Mouse (Mus musculus) liver, embryonic 12.5 days (tissue): Measurements from ENCODE around the gene Bsn. TPM values are rescaled to one million over a fixed set of nuclear protein-coding genes. Genes with fewer than 3 reads are reported as not detected.

Experiments
- ATAC-seq: fragments of 200-750 bp; cut with Nextera tagmentation; 2 replicates; pipeline ENCODE4 v1.8.0; 2017; ENCODE audit warnings: moderate number of reproducible peaks, mild to moderate bottlenecking, moderate library complexity
- H3K27ac ChIP-seq: fragments of 300-500 bp; sonication (generic); 2 replicates; pipeline ENCODE4 v1.5.1; 2016; ENCODE audit warnings: mild to moderate bottlenecking
- H3K27me3 ChIP-seq: fragments of 300-500 bp; sonication (generic); replicated peaks from 2 replicates; pipeline ENCODE4 v1.6.1; 2016; ENCODE audit warnings: mild to moderate bottlenecking, moderate library complexity
- H3K36me3 ChIP-seq: fragments of 300-500 bp; sonication (generic); 2 replicates; pipeline ENCODE4 v1.6.1; 2016; ENCODE audit warnings: mild to moderate bottlenecking, moderate library complexity
- H3K4me1 ChIP-seq: fragments of 300-500 bp; sonication (generic); 2 replicates; pipeline ENCODE4 v1.6.1; 2016
- H3K4me2 ChIP-seq: fragments of 300-500 bp; sonication (generic); 2 replicates; pipeline ENCODE4 v1.6.1; 2016; ENCODE audit warnings: mild to moderate bottlenecking, moderate library complexity
- H3K4me3 ChIP-seq: fragments of 300-500 bp; sonication (generic); 2 replicates; pipeline ENCODE4 v1.5.1; 2016; ENCODE audit warnings: mild to moderate bottlenecking, moderate library complexity
- H3K9ac ChIP-seq: fragments of 300-500 bp; sonication (generic); 2 replicates; pipeline ENCODE4 v1.6.1; 2016; ENCODE audit warnings: mild to moderate bottlenecking, moderate library complexity
- H3K9me3 ChIP-seq: fragments of 300-500 bp; sonication (generic); replicated peaks from 2 replicates; pipeline ENCODE4 v1.6.1; 2016; ENCODE audit warnings: mild to moderate bottlenecking, moderate library complexity
- WGBS: fragments of 180-500 bp; shearing (Covaris S2); methylation state at CpG from one replicate; pipeline ENCODE4 v1.1.7; 2016; ENCODE audit not compliant: insufficient replicate concordance; 5-methylcytosine and 5-hydroxymethylcytosine counted together
- polyA plus RNA-seq: library from polyadenylated mRNA; unstranded; fragments of >200 nt; fragmentation: Nextera tagmentation; extraction: Ambion mirVana; gene quantifications from 2 replicates; pipeline ENCODE4 v1.2.1, GENCODE M21; 2016

Gene Bsn
- polyA plus RNA-seq, 1 experiment from 2014 or later, result 2.8 TPM

- Histone ChIP-seq H3K4me3 (peak overlapping the region; percentile 93), H3K9me3 (no peaks in the 10 kb centered on the region), H3K9ac (peak overlapping the region; percentile 94), H3K27ac (peak overlapping the region; percentile 100), H3K36me3 (peaks cover 50% of the 10 kb centered on the region), H3K4me1 (peaks cover 73% of the 10 kb centered on the region), H3K4me2 (peak overlapping the region; percentile 92), H3K27me3 (no peaks in the 10 kb centered on the region)
- 2% methylated on average over 3 of the region's 3 CpGs for WGBS
- 0 out of 2 replicates have a peak, but pooled peaks have one; percentile 5 for ATAC-seq
Measured at GRCm38 (mm10) chr9:108095518-108095917, 94.7 kb downstream of the Bsn start.

DNA sequence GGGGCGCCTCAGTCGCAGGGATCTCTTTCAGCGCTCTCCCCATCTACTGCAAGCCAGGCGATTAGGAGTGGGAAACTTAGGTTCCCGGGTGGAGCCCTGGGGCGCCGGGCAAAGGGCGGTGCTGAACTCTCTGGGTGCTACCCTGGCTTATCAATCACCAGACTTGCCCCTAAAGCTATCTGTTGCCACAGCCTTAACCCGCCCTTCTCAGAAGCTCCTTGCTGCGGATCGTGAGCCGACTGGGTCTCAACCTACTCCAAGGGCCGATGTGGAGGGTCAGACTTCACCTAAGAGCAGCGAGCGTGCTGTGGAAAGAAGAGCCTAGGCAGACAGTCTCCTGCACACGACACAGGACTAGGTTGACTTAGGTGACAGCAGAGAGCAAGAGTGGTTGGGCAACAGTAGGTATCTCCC lies 95.2 kb downstream of the Bsn start:
- H3K27ac ChIP-seq, result peak overlapping the region; percentile 100
- peaks cover 54% of the 10 kb centered on the region for H3K36me3 ChIP-seq
- peak overlapping the region; percentile 94 for H3K9ac ChIP-seq

DNA sequence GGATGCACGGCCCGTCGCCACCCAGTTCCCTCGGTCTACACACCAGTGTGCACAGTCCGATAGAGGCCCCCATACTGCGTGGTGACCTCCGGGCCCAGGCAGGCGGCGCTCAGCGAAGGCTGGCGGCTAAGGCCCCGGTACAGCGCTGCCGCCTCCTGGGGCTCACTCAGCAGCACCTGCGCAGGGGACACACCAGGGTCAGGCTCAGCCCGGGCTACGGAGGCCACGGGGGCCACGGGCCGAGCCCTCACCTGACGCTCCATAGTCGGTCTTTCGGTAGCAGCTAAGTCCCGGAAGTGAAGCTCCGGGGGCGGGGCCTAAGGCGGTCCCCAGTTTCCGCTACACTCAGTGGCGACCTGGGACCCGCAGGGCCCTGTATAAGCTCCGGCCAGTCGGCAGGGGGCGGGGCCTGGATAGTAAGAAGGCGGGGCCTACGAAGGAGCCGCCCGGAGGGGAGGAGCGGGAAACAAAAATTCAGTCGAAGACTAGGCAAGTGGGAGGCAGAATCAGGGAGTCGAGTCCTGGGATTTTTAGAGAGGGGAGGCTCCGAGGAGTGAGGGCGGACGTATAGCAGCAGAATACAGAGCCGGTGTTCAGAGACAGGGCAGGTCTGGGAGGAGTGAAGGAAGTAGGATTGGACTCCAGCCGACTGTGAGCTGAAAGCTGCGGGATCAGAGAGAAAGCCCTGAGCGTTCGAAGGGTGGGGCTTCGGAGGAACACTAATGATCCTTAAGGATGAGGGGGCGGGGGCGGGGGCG lies 95.8 kb downstream of the Bsn start, which contains the start of gene Apeh:
Gene Apeh, minus strand, starts transcription at position 423 of the 758 bp plus-strand sequence.
- Histone ChIP-seq H3K36me3 (peaks cover 55% of the 10 kb centered on the region), H3K4me3 (peak within 1 kb of the TSS; percentile 93), H3K9me3 (no peaks in the 10 kb centered on the region), H3K27me3 (no peaks in the 10 kb centered on the region), H3K9ac (peak within 1 kb of the TSS; percentile 94), H3K4me2 (peak within 1 kb of the TSS; percentile 92), H3K27ac (peak within 1 kb of the TSS; percentile 100), H3K4me1 (peaks cover 78% of the 10 kb centered on the region)
- under 1% methylated on average over 52 of the region's 52 CpGs for WGBS
- peak; percentile 84 for ATAC-seq

More for the DNA sequence above, 95.2 kb downstream of the Bsn start:
- peak overlapping the region; percentile 92 for H3K4me2 ChIP-seq
- peaks cover 78% of the 10 kb centered on the region for H3K4me1 ChIP-seq
- H3K4me3 ChIP-seq, result peak overlapping the region; percentile 93
- H3K27me3 ChIP-seq, result no peaks in the 10 kb centered on the region
- H3K9me3 ChIP-seq, result no peaks in the 10 kb centered on the region
- ATAC-seq, result peak; percentile 88
- 0% methylated on average over 16 of the region's 16 CpGs for WGBS

DNA sequence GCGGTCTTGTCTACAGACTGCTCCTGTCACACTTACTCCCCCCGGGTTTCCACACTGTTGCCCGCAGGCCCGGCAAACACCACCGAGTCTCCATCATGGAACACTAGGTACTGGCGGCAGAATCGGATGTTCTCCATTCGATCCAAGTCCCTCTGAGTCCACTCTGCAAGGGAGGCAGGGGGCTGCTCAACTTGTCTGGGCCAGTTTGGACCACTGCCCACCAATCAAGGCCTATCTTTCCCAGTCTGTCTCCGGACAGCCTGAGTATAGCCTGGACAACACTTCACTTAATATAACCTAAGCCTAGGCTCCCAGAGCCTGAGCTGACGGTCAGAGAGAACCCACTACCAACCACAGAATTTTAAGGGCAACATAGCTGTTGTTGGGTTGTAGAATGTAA lies 96.6 kb downstream of the Bsn start:
- Histone ChIP-seq H3K27me3 (no peaks in the 10 kb centered on the region), H3K4me2 (peak overlapping the region; percentile 92), H3K4me3 (peak overlapping the region; percentile 93), H3K9me3 (no peaks in the 10 kb centered on the region), H3K9ac (peak overlapping the region; percentile 94), H3K27ac (peak overlapping the region; percentile 100), H3K4me1 (peaks cover 75% of the 10 kb centered on the region), H3K36me3 (peaks cover 58% of the 10 kb centered on the region)
- no peak for ATAC-seq
- 52% methylated on average over 10 of the region's 10 CpGs for WGBS

DNA sequence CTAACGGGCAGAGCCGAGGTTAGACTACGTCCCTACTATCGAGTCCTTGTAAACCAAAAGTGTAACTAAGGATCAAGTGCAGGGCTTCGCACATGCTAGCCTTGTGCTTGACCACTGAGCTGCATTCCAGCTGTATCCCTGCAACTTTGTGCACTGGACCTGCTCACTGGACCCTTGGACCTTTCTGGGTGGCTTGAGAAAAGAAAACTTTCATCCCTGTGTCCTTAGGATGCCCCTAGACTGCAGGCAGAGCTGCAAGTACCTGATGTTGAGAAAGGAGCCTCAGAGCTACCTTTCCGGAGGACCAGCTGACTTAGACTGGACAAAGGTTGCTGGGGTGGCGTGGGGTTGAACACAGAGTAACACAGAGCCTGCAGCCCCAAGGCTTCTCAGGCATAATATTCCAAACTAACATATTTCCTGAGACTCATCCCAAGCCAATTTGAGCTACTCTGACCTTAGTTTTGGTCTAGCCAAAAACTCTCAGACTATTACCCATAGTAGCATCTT lies 99.5 kb downstream of the Bsn start:
- 96% methylated on average over 7 of the region's 7 CpGs for WGBS
- no peak for ATAC-seq
- Histone ChIP-seq H3K27ac (peak overlapping the region; percentile 49), H3K9ac (no peak overlapping the region), H3K4me2 (no peak overlapping the region), H3K4me3 (no peak overlapping the region), H3K27me3 (no peaks in the 10 kb centered on the region), H3K9me3 (no peaks in the 10 kb centered on the region), H3K36me3 (peaks cover 74% of the 10 kb centered on the region), H3K4me1 (peaks cover 68% of the 10 kb centered on the region)

DNA sequence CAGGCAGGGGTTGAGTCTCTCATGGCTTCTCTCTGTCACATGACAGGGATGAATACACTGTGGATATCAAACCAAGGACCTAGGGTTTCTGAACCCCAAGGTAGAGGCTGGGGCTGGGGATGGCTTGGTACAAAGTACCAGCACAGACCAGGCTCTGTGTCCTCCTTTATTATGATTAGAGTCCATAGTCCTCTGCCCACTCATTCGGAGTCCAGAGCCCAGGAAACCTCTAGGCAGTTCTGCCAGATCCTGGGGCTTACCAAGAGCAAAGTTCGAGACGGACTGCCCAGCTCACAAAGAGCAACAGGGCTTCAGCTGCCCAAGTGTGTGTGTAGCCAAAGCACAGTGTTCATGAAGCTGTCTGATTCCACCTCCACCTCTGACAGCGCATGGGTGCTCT lies 104.9 kb downstream of the Bsn start:
- 86% methylated on average over 4 of the region's 4 CpGs for WGBS
- Histone ChIP-seq H3K4me2 (peak overlapping the region; percentile 83), H3K4me1 (peaks cover 87% of the 10 kb centered on the region), H3K36me3 (peaks cover 82% of the 10 kb centered on the region), H3K27ac (peak overlapping the region; percentile 100), H3K4me3 (no peak overlapping the region), H3K27me3 (peaks cover 20% of the 10 kb centered on the region), H3K9me3 (no peaks in the 10 kb centered on the region), H3K9ac (peak overlapping the region; percentile 73)
- ATAC-seq, result no peak

DNA sequence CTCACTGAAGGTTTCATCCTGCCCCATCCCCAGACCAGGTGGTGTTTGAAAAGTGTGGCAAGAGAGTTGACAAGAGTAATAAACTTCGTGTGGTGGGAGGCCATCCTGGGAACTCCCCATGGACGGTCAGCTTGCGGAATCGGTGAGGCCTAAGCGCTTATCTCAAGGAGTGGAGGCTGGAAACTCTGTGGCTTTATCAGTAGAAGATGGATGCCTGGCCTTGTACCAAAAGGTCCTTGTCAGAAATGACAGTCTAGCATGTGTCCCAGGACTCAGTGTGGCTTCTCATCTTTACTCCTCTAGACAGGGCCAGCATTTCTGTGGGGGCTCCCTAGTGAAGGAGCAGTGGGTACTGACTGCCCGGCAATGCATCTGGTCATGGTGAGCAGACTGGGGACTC lies 106.6 kb downstream of the Bsn start:
- no peaks in the 10 kb centered on the region for H3K9me3 ChIP-seq
- H3K9ac ChIP-seq, result peak overlapping the region; percentile 73
- WGBS, result 34% methylated on average over 6 of the region's 6 CpGs
- no peak for ATAC-seq
- peak overlapping the region; percentile 83 for H3K4me2 ChIP-seq
- peaks cover 88% of the 10 kb centered on the region for H3K4me1 ChIP-seq
- peaks cover 65% of the 10 kb centered on the region for H3K36me3 ChIP-seq
- H3K27ac ChIP-seq, result peak overlapping the region; percentile 100
- H3K4me3 ChIP-seq, result peak overlapping the region; percentile 36
- peaks cover 20% of the 10 kb centered on the region for H3K27me3 ChIP-seq

DNA sequence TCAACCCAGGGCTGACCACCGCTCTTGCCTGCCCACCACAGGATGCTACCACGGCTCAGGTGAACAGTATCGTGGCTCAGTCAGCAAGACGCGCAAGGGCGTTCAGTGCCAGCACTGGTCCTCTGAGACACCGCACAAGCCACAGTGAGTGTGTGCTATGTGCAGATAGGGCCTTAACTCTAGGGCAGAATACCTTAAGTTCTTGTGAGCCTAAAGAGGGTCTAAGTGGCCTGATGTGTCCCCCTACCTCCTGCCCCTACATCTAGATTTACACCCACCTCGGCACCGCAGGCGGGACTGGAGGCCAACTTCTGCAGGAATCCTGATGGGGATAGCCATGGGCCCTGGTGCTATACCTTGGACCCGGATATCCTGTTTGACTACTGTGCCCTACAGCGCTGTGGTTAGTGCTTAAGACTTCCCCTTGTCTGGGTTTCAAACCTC lies 107.2 kb downstream of the Bsn start, which contains the start of gene Rnf123:
Gene Rnf123, minus strand, starts transcription at position 359 of the 444 bp plus-strand sequence.
- Histone ChIP-seq H3K27me3 (peaks cover 20% of the 10 kb centered on the region), H3K4me1 (peaks cover 93% of the 10 kb centered on the region), H3K9ac (peak within 1 kb of the TSS; percentile 73), H3K36me3 (peaks cover 60% of the 10 kb centered on the region), H3K4me3 (peak within 1 kb of the TSS; percentile 36), H3K4me2 (peak within 1 kb of the TSS; percentile 83), H3K27ac (peak within 1 kb of the TSS; percentile 100), H3K9me3 (no peaks in the 10 kb centered on the region)
- 14% methylated on average over 12 of the region's 12 CpGs for WGBS
- peak; percentile 33 for ATAC-seq

DNA sequence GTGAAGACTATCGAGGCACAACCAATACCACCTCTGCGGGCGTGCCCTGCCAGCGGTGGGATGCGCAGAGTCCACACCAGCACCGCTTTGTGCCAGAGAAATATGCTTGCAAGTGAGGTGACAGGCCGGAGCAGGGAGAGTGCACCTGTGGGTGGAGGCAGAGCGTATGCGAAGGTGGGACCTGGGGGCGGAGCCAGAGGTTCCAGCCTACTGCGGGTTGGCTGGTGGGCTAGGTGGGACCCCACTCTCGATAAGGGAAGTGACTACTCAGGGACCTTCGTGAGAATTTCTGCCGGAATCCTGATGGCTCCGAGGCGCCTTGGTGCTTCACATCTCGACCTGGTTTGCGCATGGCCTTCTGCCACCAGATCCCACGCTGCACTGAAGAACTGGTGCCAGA lies 107.6 kb downstream of the Bsn start:
- peaks cover 95% of the 10 kb centered on the region for H3K4me1 ChIP-seq
- H3K36me3 ChIP-seq, result peaks cover 59% of the 10 kb centered on the region

GRCm38 (mm10) chr9:108080168-108080567 lies 110.0 kb downstream of the Bsn start, which contains the start of gene Mst1:
Mst1 (plus strand) TSS chr9:108080436.
- peaks cover 95% of the 10 kb centered on the region for H3K4me1 ChIP-seq
- no peaks in the 10 kb centered on the region for H3K9me3 ChIP-seq
- H3K4me2 ChIP-seq, result peak within 1 kb of the TSS; percentile 83
- peak; percentile 89 for ATAC-seq
- peak within 1 kb of the TSS; percentile 100 for H3K27ac ChIP-seq
- peak within 1 kb of the TSS; percentile 79 for H3K4me3 ChIP-seq
- H3K27me3 ChIP-seq, result peaks cover 20% of the 10 kb centered on the region
- WGBS, result 23% methylated on average over 5 of the region's 5 CpGs
- peak within 1 kb of the TSS; percentile 98 for H3K9ac ChIP-seq
- peaks cover 59% of the 10 kb centered on the region for H3K36me3 ChIP-seq

More for the DNA sequence above, 107.6 kb downstream of the Bsn start:
- Histone ChIP-seq H3K27me3 (peaks cover 20% of the 10 kb centered on the region), H3K9ac (peak overlapping the region; percentile 73), H3K9me3 (no peaks in the 10 kb centered on the region), H3K27ac (peak overlapping the region; percentile 100), H3K4me3 (peak overlapping the region; percentile 36), H3K4me2 (peak overlapping the region; percentile 83)
- WGBS, result 8% methylated on average over 19 of the region's 19 CpGs
- ATAC-seq, result no peak

- WGBS, result 74% methylated on average over 7 of the region's 7 CpGs
- no peak overlapping the region; the same call in 1 of the 2 replicates for H3K9ac ChIP-seq
Measured at GRCm38 (mm10) chr9:108073141-108073930, 116.8 kb downstream of the Bsn start.

More at GRCm38 (mm10) chr9:108073141-108073930, 116.8 kb downstream of the Bsn start:
- ATAC-seq, result no peak
- no peak overlapping the region for H3K4me2 ChIP-seq
- H3K27me3 ChIP-seq, result no peaks in the 10 kb centered on the region
- no peak overlapping the region for H3K4me3 ChIP-seq
- H3K4me1 ChIP-seq, result peaks cover 67% of the 10 kb centered on the region
- H3K9me3 ChIP-seq, result no peaks in the 10 kb centered on the region
- 0 out of 2 replicates have a peak overlapping the region, but pooled peaks have one; percentile 30 for H3K27ac ChIP-seq
- peaks cover 95% of the 10 kb centered on the region for H3K36me3 ChIP-seq
